Mouse (Mus musculus) midbrain, embryonic 16.5 days (tissue): Measurements from ENCODE around the gene Ptx4. TPM values are rescaled to one million over a fixed set of nuclear protein-coding genes. Genes with fewer than 3 reads are reported as not detected.

Source experiments
- ATAC-seq: fragments of 200-750 bp; cut with Nextera tagmentation; 2 replicates; pipeline ENCODE4 v1.8.0; 2017; ENCODE audit warnings: moderate TSS enrichment
- H3K27ac ChIP-seq: fragments of 300-500 bp; sonication (generic); 2 replicates; pipeline ENCODE4 v1.5.1; 2014; ENCODE audit warnings: mild to moderate bottlenecking, low read length, mixed read lengths
- H3K27me3 ChIP-seq: fragments of 300-500 bp; sonication (generic); 2 replicates; pipeline ENCODE4 v1.6.1; 2014; ENCODE audit warnings: low read depth, low read length, mixed read lengths; ENCODE audit not compliant: control insufficient read depth, insufficient read depth
- H3K36me3 ChIP-seq: fragments of 300-500 bp; sonication (generic); 2 replicates; pipeline ENCODE4 v1.6.1; 2014; ENCODE audit warnings: mild to moderate bottlenecking, low read length, moderate library complexity, mixed read lengths; ENCODE audit not compliant: control insufficient read depth, insufficient read depth
- H3K4me1 ChIP-seq: fragments of 300-500 bp; sonication (generic); 2 replicates; pipeline ENCODE4 v1.6.1; 2014; ENCODE audit warnings: mild to moderate bottlenecking, low read length, mixed read lengths; ENCODE audit not compliant: control insufficient read depth, insufficient read depth
- H3K4me2 ChIP-seq: fragments of 300-500 bp; sonication (generic); 2 replicates; pipeline ENCODE4 v1.6.1; 2014; ENCODE audit warnings: mild to moderate bottlenecking, low read length, mixed read lengths
- H3K4me3 ChIP-seq: fragments of 300-500 bp; sonication (generic); 2 replicates; pipeline ENCODE4 v1.5.1; 2014; ENCODE audit warnings: low read depth, mild to moderate bottlenecking, low read length, moderate library complexity, mixed read lengths
- H3K9ac ChIP-seq: fragments of 300-500 bp; sonication (generic); 2 replicates; pipeline ENCODE4 v1.6.1; 2014; ENCODE audit warnings: low read depth, low read length, mixed read lengths
- H3K9me3 ChIP-seq: fragments of 300-500 bp; sonication (generic); replicated peaks from 2 replicates; pipeline ENCODE4 v1.6.1; 2014; ENCODE audit warnings: mild to moderate bottlenecking, low read length, mixed read lengths; ENCODE audit not compliant: control insufficient read depth, poor library complexity, severe bottlenecking
- whole genome bisulfite sequencing: fragments of 180-500 bp; shearing (Covaris S2); extraction: QIAGEN DNeasy Blood & Tissue Kit; methylation state at CpG from one replicate; pipeline ENCODE4 v1.1.7; 2014; 5-methylcytosine and 5-hydroxymethylcytosine counted together
- polyA plus RNA-seq: library from polyadenylated mRNA; unstranded; fragments of >200 nt; fragmentation: Nextera tagmentation; extraction: Ambion mirVana; gene quantifications from 2 replicates; pipeline ENCODE4 v1.2.1, GENCODE M21; 2015

Ptx4 gene
- polyA plus RNA-seq, 1 experiment from 2014 or later, result 0.38 TPM

GRCm38 (mm10) chr17:25163387-25163786, 42.8 kb downstream of the Ptx4 start:
- WGBS, result 72% methylated on average over 7 of the region's 7 CpGs

GRCm38 (mm10) chr17:25164770-25165169, 44.2 kb downstream of the Ptx4 start:
- H3K4me1 ChIP-seq, result no peaks in the 10 kb centered on the region
- H3K9ac ChIP-seq, result no peak overlapping the region
- H3K36me3 ChIP-seq, result peaks cover 11% of the 10 kb centered on the region
- H3K27me3 ChIP-seq, result no peaks in the 10 kb centered on the region
- no peaks in the 10 kb centered on the region for H3K9me3 ChIP-seq
- H3K27ac ChIP-seq, result no peak overlapping the region
- ATAC-seq, result no peak
- WGBS, result 88% methylated on average over 3 of the region's 3 CpGs
- no peak overlapping the region for H3K4me2 ChIP-seq
- H3K4me3 ChIP-seq, result no peak overlapping the region

More at GRCm38 (mm10) chr17:25163387-25163786, 42.8 kb downstream of the Ptx4 start:
- H3K4me1 ChIP-seq, result no peaks in the 10 kb centered on the region
- peaks cover 16% of the 10 kb centered on the region for H3K36me3 ChIP-seq
- ATAC-seq, result no peak
- no peaks in the 10 kb centered on the region for H3K27me3 ChIP-seq
- no peaks in the 10 kb centered on the region for H3K9me3 ChIP-seq
- no peak overlapping the region for H3K9ac ChIP-seq
- no peak overlapping the region for H3K27ac ChIP-seq
- no peak overlapping the region for H3K4me3 ChIP-seq
- no peak overlapping the region for H3K4me2 ChIP-seq

- H3K27ac ChIP-seq, result no peak overlapping the region
- no peaks in the 10 kb centered on the region for H3K27me3 ChIP-seq
- no peak for ATAC-seq
- H3K9me3 ChIP-seq, result no peaks in the 10 kb centered on the region
- H3K4me1 ChIP-seq, result no peaks in the 10 kb centered on the region
- 69% methylated on average over 6 of the region's 6 CpGs for WGBS
- no peak overlapping the region for H3K9ac ChIP-seq
- H3K4me2 ChIP-seq, result no peak overlapping the region
- peaks cover 3% of the 10 kb centered on the region for H3K36me3 ChIP-seq
- no peak overlapping the region for H3K4me3 ChIP-seq
These were observed 45.6 kb downstream of the Ptx4 start for GRCm38 (mm10) chr17:25165970-25166671.

- H3K4me1 ChIP-seq, result no peaks in the 10 kb centered on the region
- no peak overlapping the region for H3K27ac ChIP-seq
- 93% methylated on average over 2 of the region's 2 CpGs for WGBS
- no peak for ATAC-seq
- H3K27me3 ChIP-seq, result no peaks in the 10 kb centered on the region
- no peak overlapping the region for H3K4me2 ChIP-seq
- H3K36me3 ChIP-seq, result no peaks in the 10 kb centered on the region
- no peak overlapping the region for H3K9ac ChIP-seq
- no peaks in the 10 kb centered on the region for H3K9me3 ChIP-seq
- no peak overlapping the region for H3K4me3 ChIP-seq
These were observed 49.1 kb downstream of the Ptx4 start for GRCm38 (mm10) chr17:25169706-25170105.

- Histone ChIP-seq H3K4me3 (no peak overlapping the region), H3K4me1 (no peaks in the 10 kb centered on the region), H3K4me2 (no peak overlapping the region), H3K36me3 (no peaks in the 10 kb centered on the region), H3K9me3 (no peaks in the 10 kb centered on the region), H3K27me3 (no peaks in the 10 kb centered on the region; the same call in 1 of the 2 replicates), H3K9ac (no peak overlapping the region), H3K27ac (no peak overlapping the region)
- WGBS, result 76% methylated on average over 3 of the region's 3 CpGs
- no peak for ATAC-seq
These were observed 52.0 kb downstream of the Ptx4 start for GRCm38 (mm10) chr17:25172558-25172957.

Other genes starting within 250 kb of the Ptx4 start
- gene Nubp2, start 234.4 kb upstream of the Ptx4 start, polyA plus RNA-seq, result 54.3 and 54.7 TPM in 2 replicates
- 85.8 and 90.5 TPM in 2 replicates for gene Spsb3, start 234.1 kb upstream of the Ptx4 start, polyA plus RNA-seq
- 28.6 and 28.8 TPM in 2 replicates for gene Eme2, start 225.7 kb upstream of the Ptx4 start, polyA plus RNA-seq
- 72.9 and 77.2 TPM in 2 replicates for gene Mrps34, start 225.6 kb upstream of the Ptx4 start, polyA plus RNA-seq
- 79.7 and 88.6 TPM in 2 replicates for gene Nme3, start 224.3 kb upstream of the Ptx4 start, polyA plus RNA-seq
- gene Mapk8ip3, start 183.8 kb upstream of the Ptx4 start, polyA plus RNA-seq, result 100 and 104 TPM in 2 replicates
- 86.2 and 100 TPM in 2 replicates for gene Jpt2, start 160.1 kb upstream of the Ptx4 start, polyA plus RNA-seq
- 4.6 and 5.3 TPM in 2 replicates for gene Cramp1l, start 105.0 kb upstream of the Ptx4 start, polyA plus RNA-seq
- gene Ift140, start 104.7 kb upstream of the Ptx4 start, polyA plus RNA-seq, result 18.8 and 20.1 TPM in 2 replicates
- 10.3 and 11.1 TPM in 2 replicates for gene Tmem204, start 37.2 kb upstream of the Ptx4 start, polyA plus RNA-seq
- gene Telo2, start 4.8 kb upstream of the Ptx4 start, polyA plus RNA-seq, result 51.9 and 53.4 TPM in 2 replicates
- 33.6 and 36.1 TPM in 2 replicates for gene Clcn7, start 12.6 kb downstream of the Ptx4 start, polyA plus RNA-seq
- not detected in 2 replicates for gene Ccdc154, start 41.7 kb downstream of the Ptx4 start, polyA plus RNA-seq
- gene Gm38655, start 54.7 kb downstream of the Ptx4 start, polyA plus RNA-seq, result not detected in 2 replicates
- 33.7 and 33.8 TPM in 2 replicates for gene BC003965, start 63.8 kb downstream of the Ptx4 start, polyA plus RNA-seq
- 18.3 and 19.2 TPM in 2 replicates for gene Unkl, start 67.6 kb downstream of the Ptx4 start, polyA plus RNA-seq
- 99.8 and 114 TPM in 2 replicates for gene Gnptg, start 119.4 kb downstream of the Ptx4 start, polyA plus RNA-seq
- 57.4 and 61.2 TPM in 2 replicates for gene Tsr3, start 119.4 kb downstream of the Ptx4 start, polyA plus RNA-seq
- 30.2 and 38.1 TPM in 2 replicates for gene Baiap3, start 135.6 kb downstream of the Ptx4 start, polyA plus RNA-seq
- 489 and 542 TPM in 2 replicates for gene Ube2i, start 153.9 kb downstream of the Ptx4 start, polyA plus RNA-seq
- gene Prss34, start 177.6 kb downstream of the Ptx4 start, polyA plus RNA-seq, result not detected in 2 replicates
- not detected in 2 replicates for gene Prss28, start 187.9 kb downstream of the Ptx4 start, polyA plus RNA-seq
- not detected in 2 replicates for gene Prss29, start 197.9 kb downstream of the Ptx4 start, polyA plus RNA-seq
- not detected in 2 replicates for gene Tpsab1, start 224.8 kb downstream of the Ptx4 start, polyA plus RNA-seq
- 0.23 TPM in 1 of 2 replicates, not detected in the other for gene Tpsb2, start 245.5 kb downstream of the Ptx4 start, polyA plus RNA-seq
- gene Tpsg1, start 248.5 kb downstream of the Ptx4 start, polyA plus RNA-seq, result 0.29 and 0.88 TPM in 2 replicates